Mouse (Mus musculus) MEL (cell line): Measurements from ENCODE around the gene Spag17. TPM values are rescaled to one million over a fixed set of nuclear protein-coding genes. Genes with fewer than 3 reads are reported as not detected.

ENCODE experiments used
- DNase-seq: peaks from one replicate; pipeline ENCODE4 v3.0.0; 2011; ENCODE audit warnings: low read depth, low spot score
- H3K27ac ChIP-seq: 2 replicates; pipeline ENCODE4 v1.5.1; 2012; ENCODE audit warnings: low read depth, mild to moderate bottlenecking, control low read depth, low read length, moderate library complexity; ENCODE audit not compliant: control insufficient read depth
- H3K27me3 ChIP-seq, 2 experiments: fragments of 150-350 bp in 1 of 2; sonication (generic) in 1 of 2; 2 replicates each; pipeline ENCODE4 v1.6.1; 2012; ENCODE audit warnings: low read length in 2 of 2, mild to moderate bottlenecking in 2 of 2, improper control_type of control experiment in 1 of 2, moderate library complexity in 1 of 2; ENCODE audit not compliant: insufficient read depth in 2 of 2, control insufficient read depth in 1 of 2
- H3K36me3 ChIP-seq, 2 experiments: 2 replicates each; pipeline ENCODE4 v1.6.1; 2012 to 2014; ENCODE audit warnings: low read length in 2 of 2, improper control_type of control experiment in 1 of 2, inconsistent platforms in 1 of 2, mild to moderate bottlenecking in 1 of 2; ENCODE audit not compliant: insufficient read depth in 2 of 2, control insufficient read depth in 1 of 2
- H3K4me1 ChIP-seq, 2 experiments: fragments of 150-350 bp in 1 of 2; sonication (generic) in 1 of 2; 2 replicates each; pipeline ENCODE4 v1.6.1; 2012; ENCODE audit warnings: low read length in 2 of 2, improper control_type of control experiment in 1 of 2, mild to moderate bottlenecking in 1 of 2; ENCODE audit not compliant: insufficient read depth in 2 of 2, control insufficient read depth in 1 of 2
- H3K4me3 ChIP-seq, 2 experiments: fragments of 150-350 bp in 1 of 2; sonication (generic) in 1 of 2; 2 replicates each; pipeline ENCODE4 v1.5.1; 2012; ENCODE audit warnings: low read depth in 2 of 2, low read length in 2 of 2, mild to moderate bottlenecking in 2 of 2, moderate library complexity in 2 of 2, control low read depth in 1 of 2, improper control_type of control experiment in 1 of 2; ENCODE audit not compliant: control insufficient read depth in 1 of 2, insufficient read depth in 1 of 2
- H3K79me2 ChIP-seq: 2 replicates; pipeline ENCODE4 v1.6.1; 2012; ENCODE audit warnings: mild to moderate bottlenecking, low read length, moderate library complexity; ENCODE audit not compliant: control insufficient read depth, poor library complexity, insufficient read depth
- H3K9ac ChIP-seq: 2 replicates; pipeline ENCODE4 v1.6.1; 2012; ENCODE audit warnings: low read depth, mild to moderate bottlenecking, control low read depth, low read length, moderate library complexity; ENCODE audit not compliant: control insufficient read depth, poor library complexity, severe bottlenecking
- H3K9me3 ChIP-seq: fragments of 150-350 bp; sonication (generic); replicated peaks from 2 replicates; pipeline ENCODE4 v1.6.1; 2012; ENCODE audit warnings: mild to moderate bottlenecking, low read length, improper control_type of control experiment, moderate library complexity; ENCODE audit not compliant: insufficient read depth
- BHLHE40 ChIP-seq: IDR thresholded peaks from 2 replicates; pipeline ENCODE4 v1.6.1; 2012; ENCODE audit warnings: low read depth, mild to moderate bottlenecking, inconsistent platforms, low read length, improper control_type of control experiment, borderline replicate concordance
- CTCF ChIP-seq, 3 experiments: IDR thresholded peaks in 2 of 3; conservative IDR thresholded peaks in 1 of 3; 2 replicates each; pipeline ENCODE4 v1.5.1; 2011 to 2012; ENCODE audit warnings: low read length in 3 of 3, low read depth in 2 of 3, mild to moderate bottlenecking in 2 of 3, improper control_type of control experiment in 1 of 3, inconsistent platforms in 1 of 3, mixed read lengths in 1 of 3, moderate library complexity in 1 of 3; ENCODE audit not compliant: control insufficient read depth in 1 of 3, insufficient read depth in 1 of 3, poor library complexity in 1 of 3, severe bottlenecking in 1 of 3
- ELF1 ChIP-seq: IDR thresholded peaks from 2 replicates; pipeline ENCODE4 v1.6.1; 2014; ENCODE audit warnings: low read depth, mild to moderate bottlenecking, inconsistent platforms, low read length, improper control_type of control experiment, moderate library complexity
- JUND ChIP-seq: IDR thresholded peaks from 2 replicates; pipeline ENCODE4 v1.6.1; 2011; ENCODE audit warnings: low read depth, mild to moderate bottlenecking, improper control_type of control experiment, low read length
- KAT2A ChIP-seq: conservative IDR thresholded peaks from 2 replicates; pipeline ENCODE4 v1.6.1; 2012; ENCODE audit warnings: low read depth, low read length, improper control_type of control experiment, inconsistent platforms
- MAFK ChIP-seq: IDR thresholded peaks from 2 replicates; pipeline ENCODE4 v1.6.1; 2011; ENCODE audit warnings: low read depth, mild to moderate bottlenecking, low read length, improper control_type of control experiment, borderline replicate concordance
- MXI1 ChIP-seq: IDR thresholded peaks from 2 replicates; pipeline ENCODE4 v1.6.1; 2011; ENCODE audit warnings: mild to moderate bottlenecking, low read depth, low read length, improper control_type of control experiment
- POLR2AphosphoS5 ChIP-seq: IDR thresholded peaks from 2 replicates; pipeline ENCODE4 v1.6.1; 2012; ENCODE audit warnings: low read depth, borderline replicate concordance, mild to moderate bottlenecking, inconsistent platforms, low read length, moderate library complexity, mixed read lengths
- RCOR1 ChIP-seq: IDR thresholded peaks from 2 replicates; pipeline ENCODE4 v1.6.1; 2012; ENCODE audit warnings: low read depth, mild to moderate bottlenecking, inconsistent platforms, low read length, improper control_type of control experiment
- SIN3A ChIP-seq: IDR thresholded peaks from 2 replicates; pipeline ENCODE4 v1.6.1; 2012; ENCODE audit warnings: low read length, improper control_type of control experiment, inconsistent platforms
- TCF12 ChIP-seq: IDR thresholded peaks from 2 replicates; pipeline ENCODE4 v1.6.1; 2014; ENCODE audit warnings: low read depth, mild to moderate bottlenecking, inconsistent platforms, low read length, improper control_type of control experiment, moderate library complexity
- ZNF384 ChIP-seq: IDR thresholded peaks from 2 replicates; pipeline ENCODE4 v1.6.1; 2012; ENCODE audit warnings: low read depth, mild to moderate bottlenecking, inconsistent platforms, low read length, improper control_type of control experiment
- polyA plus RNA-seq, 2 experiments: library from polyadenylated mRNA; stranded (reverse) in 1 of 2; unstranded in 1 of 2; fragments of >175 nt in 1 of 2; fragments of >200 nt in 1 of 2; gene quantifications; 2 replicates each; pipeline versions ENCODE4 v1.2.1 to v1.2.4; 2012; ENCODE audit warnings: low replicate concordance in 2 of 2, low read depth in 1 of 2; ENCODE audit not compliant: insufficient read length in 2 of 2, insufficient read depth in 1 of 2, missing spikeins in 1 of 2
- total RNA-seq: library from RNA; depleted of rRNA; stranded (reverse); fragments of 300-350 nt; gene quantifications from 2 replicates; pipeline ENCODE4 v1.2.3, GENCODE M21; 2012

Gene Spag17
- total and polyA plus RNA-seq, 3 experiments = 0.04 TPM; not detected in 2

- Histone ChIP-seq H3K9me3 (no peaks in the 10 kb centered on the region), H3K27ac (no peak overlapping the region), H3K9ac (no peak overlapping the region), H3K4me3 (no peak overlapping the region), H3K4me1 (no peaks in the 10 kb centered on the region), H3K79me2 (no peaks in the 10 kb centered on the region), H3K27me3 (no peaks in the 10 kb centered on the region), H3K36me3 (no peaks in the 10 kb centered on the region)
- DNase-seq = no peak
- TF ChIP-seq MXI1 = no peak
- no peak for TF ChIP-seq RCOR1
- no peak for TF ChIP-seq ELF1
- no peak for TF ChIP-seq BHLHE40
- TF ChIP-seq CTCF (IDR thresholded peaks at IDR 0.05 in 2 of 3, conservative IDR thresholded peaks at IDR 0.05 in 1 of 3; ENCODE audit: control insufficient read depth in 1 of 3, insufficient read depth in 1 of 3, low read depth in 2 of 3, low read length in 3 of 3, poor library complexity in 1 of 3, severe bottlenecking in 1 of 3) = no peak
- no peak for TF ChIP-seq MAFK
- no peak for TF ChIP-seq ZNF384
- TF ChIP-seq JUND = no peak
Observed at GRCm38 (mm10) chr3:99959805-99960485, 74.7 kb downstream of the Spag17 start.

GRCm38 (mm10) chr3:99964345-99964744 is 79.1 kb downstream of the Spag17 start:
- Histone ChIP-seq H3K4me1 (no peaks in the 10 kb centered on the region), H3K9me3 (no peaks in the 10 kb centered on the region), H3K9ac (no peak overlapping the region), H3K4me3 (no peak overlapping the region), H3K27me3 (no peaks in the 10 kb centered on the region), H3K27ac (no peak overlapping the region), H3K79me2 (no peaks in the 10 kb centered on the region), H3K36me3 (no peaks in the 10 kb centered on the region)
- DNase-seq = no peak
- no peak for TF ChIP-seq KAT2A

- no peak overlapping the region for H3K27ac ChIP-seq
- no peaks in the 10 kb centered on the region for H3K36me3 ChIP-seq
- no peaks in the 10 kb centered on the region for H3K79me2 ChIP-seq
- no peaks in the 10 kb centered on the region for H3K27me3 ChIP-seq
- no peaks in the 10 kb centered on the region for H3K9me3 ChIP-seq
- H3K4me1 ChIP-seq = no peaks in the 10 kb centered on the region
- TF ChIP-seq TCF12 (no peak), POLR2AphosphoS5 (no peak), SIN3A (no peak), KAT2A (no peak)
- H3K9ac ChIP-seq = no peak overlapping the region
- no peak for DNase-seq
- H3K4me3 ChIP-seq = no peak overlapping the region
Observed at GRCm38 (mm10) chr3:99965863-99966262, 80.7 kb downstream of the Spag17 start.
